Mouse (Mus musculus) c-Kit-negative CD71-positive TER-119-positive erythroid progenitor cells, embryonic 14.5 days (primary cell): ENCODE results near the gene Egflam.

Experiments used
- DNase-seq: peaks from one replicate; pipeline ENCODE4 v3.0.0-alpha.2; 2013; ENCODE audit warnings: low read depth, low spot score

Gene Egflam

DNA sequence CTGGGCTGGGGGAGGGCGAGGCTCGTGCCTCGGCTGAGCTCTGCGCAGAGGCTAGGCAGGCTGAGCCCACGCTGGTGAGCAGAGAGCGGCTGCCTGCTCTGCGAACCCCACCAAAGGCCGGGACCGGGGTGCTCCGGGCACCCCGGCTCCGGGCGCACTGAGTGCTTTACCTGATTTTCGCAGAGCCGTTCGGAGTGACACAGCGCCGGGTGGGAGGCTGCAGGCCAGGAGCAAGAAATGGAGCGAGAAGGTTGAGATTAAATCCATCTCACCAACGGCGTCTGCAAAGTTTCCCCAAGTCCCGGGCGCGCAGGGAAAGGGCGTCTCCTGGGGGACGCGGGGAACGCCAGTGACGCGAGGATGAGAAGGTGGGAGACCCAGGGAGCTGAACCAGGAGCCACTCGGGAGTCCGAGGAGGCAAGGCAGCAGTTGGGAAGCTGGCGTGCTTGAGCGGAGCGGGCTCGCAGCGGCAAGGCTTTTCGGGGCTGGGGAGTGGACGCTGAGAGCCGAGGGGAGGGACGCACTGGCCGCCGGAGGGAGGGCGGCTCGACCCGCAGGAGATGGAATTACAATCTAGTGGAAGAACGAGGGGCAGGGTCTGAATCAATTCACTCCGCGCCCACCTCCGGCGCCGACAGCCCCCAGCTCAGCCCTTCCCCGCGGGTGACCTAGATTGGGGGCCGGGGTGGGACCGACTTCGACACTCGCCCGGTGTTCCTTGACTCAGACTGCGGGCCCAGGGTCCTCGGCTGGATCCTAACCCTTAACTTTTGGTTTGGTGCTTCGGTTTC, at the start of gene Egflam:
Gene Egflam (minus strand): TSS at position 578 of the 791 bp plus-strand sequence.
- no peak for DNase-seq

GRCm38 (mm10) chr15:7443396-7444315, 45.5 kb upstream of the Egflam start:
- no peak for DNase-seq

DNA sequence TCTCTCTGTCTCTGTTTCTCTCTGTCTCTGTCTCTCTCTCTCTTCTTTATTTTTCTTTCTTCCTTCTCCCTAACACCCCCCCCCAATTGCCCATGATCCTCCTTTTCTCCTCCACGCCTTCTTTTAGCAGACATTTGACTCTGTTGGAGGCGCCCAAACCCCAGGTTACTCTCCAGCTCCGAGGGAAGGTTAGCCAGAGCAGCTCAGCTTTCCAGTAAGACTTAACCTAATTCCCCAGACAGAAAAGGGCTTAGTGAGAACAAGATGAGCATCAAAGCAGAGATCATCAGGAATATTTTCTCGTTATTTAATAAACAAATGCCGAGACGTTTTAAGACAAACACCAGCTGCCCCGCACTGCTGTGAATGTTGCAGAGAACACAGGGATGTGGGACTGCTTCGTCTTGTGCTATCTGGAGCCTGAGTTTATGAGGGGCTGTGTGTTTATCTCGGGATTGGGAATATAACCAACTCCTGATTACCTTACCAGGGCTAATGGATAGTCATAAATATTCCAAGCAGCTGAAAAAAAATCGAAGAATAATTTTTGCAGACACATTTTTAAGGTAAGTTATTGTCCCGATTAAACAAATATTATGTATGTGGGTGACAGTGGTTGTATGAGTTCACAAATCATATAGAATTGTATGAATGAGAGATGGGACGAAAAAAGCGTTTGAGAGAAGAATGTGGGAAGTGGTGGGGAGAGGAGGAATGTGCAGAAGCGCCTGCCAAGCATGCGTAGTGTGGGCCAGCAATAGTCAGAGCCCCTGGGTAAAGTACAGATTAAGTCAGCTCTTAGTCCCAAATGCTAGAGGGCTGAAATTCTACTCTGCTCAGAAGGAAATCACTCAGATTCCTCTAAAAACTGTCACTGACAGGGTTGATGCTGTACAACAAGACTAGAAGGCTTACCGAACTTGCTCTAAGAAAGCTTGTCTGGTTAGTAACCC, 44.2 kb upstream of the Egflam start:
- DNase-seq, result no peak

GRCm38 (mm10) chr15:7424282-7424681, 26.1 kb upstream of the Egflam start:
- no peak for DNase-seq

- DNase-seq, result no peak
Observed at GRCm38 (mm10) chr15:7404521-7404920, 6.3 kb upstream of the Egflam start.

DNA sequence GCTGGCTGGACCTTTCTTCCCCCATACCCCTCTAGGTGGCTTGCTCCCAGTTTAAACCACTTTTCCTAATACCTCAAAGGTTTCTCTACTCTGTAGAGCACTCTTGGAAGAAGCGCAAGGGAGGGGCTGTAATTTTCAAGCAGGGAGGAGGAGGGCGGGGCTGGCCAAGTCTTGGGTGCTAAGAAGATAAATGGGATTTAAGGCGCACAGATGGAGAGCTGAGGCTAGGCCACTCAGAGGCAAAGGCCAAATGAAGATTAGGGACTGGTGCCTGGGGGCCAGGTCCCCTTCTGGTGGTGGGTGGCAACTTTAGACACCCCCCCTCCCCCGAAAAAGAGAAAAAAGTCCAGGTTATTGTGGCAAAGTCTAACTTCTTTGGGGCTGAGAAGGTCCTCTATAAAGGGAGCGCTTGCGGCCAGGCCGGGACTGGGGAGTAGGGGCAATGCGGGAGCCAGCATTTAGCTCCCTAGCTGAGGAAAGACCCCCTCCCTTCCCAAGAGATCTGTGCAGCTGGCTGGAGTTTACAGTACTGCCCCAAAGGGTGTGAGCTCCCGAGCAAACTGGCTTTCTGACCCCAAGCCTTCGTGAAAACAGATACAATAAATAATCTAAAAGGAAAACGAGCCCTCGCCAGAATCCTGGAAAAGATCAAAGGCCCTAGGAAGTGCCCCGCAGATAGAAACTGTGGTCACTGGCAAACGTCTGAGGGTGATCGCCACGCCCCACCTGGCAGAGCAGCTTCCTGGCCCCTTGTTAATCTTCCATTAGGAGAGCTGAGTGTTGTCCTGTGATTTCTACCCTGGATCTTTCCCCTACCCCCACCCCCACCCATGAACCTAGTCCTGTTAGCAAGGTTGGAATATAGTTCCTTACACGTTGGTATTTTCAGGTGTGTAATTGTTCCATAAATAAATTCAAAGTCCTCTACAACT, 680 bp upstream of the Egflam start:
- DNase-seq, result no peak

GRCm38 (mm10) chr15:7397446-7397817, 763 bp downstream of the Egflam start:
- no peak for DNase-seq

DNA sequence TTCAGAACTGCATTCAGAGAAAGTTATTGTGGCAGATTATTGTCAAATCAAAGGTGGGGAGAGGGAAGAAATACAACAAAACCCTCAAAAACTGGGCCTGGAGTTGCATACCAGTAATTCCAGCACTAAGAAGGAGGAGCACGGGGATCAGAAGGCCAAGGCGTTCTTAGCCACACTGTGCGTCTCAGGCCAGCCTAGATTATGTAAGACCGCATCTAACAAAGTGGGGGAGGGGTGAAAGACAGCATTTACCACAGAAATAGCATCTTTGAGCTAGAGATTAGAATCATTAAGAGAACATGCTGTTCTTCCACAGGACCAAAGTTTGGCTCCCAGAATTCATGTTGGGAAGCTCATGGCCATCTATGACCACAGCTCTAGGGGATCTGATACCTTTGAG, 14.8 kb downstream of the Egflam start:
- no peak for DNase-seq

DNA sequence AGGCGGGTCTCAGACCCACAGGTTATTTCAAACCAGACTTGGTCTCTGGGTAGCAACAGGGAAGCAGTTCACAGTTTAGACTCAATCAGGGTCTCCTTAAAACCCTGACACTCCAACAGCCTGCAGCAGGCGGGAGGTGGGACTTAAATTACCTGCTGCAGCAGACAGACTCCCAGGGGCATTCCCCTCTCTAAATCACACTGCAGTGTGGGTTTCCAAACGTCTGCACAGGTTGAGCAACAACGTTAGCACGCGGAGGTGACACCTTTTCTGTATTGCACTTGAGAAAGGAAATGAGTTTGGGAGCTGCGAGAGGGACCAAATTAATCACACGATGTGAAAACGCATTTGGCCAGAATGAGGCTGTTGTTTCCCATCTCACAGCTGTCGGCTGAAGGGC, 15.7 kb downstream of the Egflam start:
- DNase-seq, result no peak

DNA sequence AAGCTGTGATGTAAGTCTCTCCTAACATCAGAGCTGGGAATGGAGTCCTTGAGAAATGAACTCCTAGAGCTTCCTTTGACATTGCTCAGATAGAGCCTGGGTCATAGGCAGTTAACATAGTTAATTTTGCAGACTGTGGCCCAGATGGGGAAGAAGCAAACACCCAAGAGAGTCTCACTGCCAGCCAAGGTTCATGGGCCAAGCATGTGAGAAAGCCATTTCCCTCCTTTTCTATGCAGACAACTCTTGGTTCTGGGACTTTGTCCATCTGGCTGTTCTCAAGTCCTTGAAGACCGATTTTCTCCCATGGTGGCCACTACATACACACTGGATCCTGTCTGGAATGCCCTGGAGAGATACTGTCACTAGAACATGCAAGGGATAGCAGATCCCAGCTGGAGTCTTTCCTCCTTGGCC, 45.6 kb downstream of the Egflam start:
- no peak for DNase-seq

DNA sequence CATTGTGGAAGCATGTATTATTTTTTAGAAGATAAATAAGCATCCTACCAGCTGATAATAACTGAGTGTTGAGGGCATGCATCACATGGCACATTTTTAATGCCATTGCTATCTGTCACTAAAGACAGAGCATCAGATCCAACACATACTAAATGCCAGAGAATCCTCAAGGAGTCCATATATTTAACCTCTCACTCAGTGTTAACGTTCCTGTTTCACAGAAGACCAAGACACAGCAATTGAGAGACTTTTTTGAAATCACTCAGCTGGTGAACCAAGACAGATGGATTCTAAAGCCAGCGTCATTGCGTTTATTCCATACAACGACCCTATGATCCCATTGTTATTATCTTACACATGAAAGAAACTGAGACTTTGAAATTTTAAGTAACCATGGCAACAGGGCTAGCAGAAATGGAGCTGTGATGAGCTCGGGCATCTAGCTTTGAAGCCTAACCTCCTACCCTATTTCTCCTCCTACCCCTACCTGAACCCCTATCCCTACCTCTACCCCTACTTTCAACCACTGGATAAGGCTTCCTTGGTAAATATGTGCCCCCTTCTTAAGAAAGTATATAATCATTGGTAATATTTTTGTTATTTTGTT, 57.4 kb downstream of the Egflam start:
- no peak for DNase-seq

- no peak for DNase-seq
Observed at GRCm38 (mm10) chr15:7334517-7335298, 63.5 kb downstream of the Egflam start.

DNA sequence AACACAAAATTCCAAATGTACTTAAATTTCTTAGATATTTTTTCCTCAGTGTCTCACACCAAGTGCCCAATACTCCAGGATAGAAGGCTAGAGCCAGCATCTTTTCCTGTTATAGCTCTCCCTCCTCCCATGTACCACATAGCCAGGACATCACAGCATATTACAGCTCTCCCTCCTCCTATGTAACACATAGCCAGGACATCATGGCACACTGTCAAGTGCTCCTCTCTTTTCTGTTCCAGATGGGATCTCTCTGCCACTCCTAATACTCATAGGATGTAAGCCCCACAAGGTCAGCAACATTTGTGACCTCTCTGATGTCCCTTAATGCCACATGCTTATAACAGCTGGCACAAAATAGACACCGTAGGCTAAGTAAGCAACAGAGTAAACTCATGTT, 65.3 kb downstream of the Egflam start:
- DNase-seq, result no peak

DNA sequence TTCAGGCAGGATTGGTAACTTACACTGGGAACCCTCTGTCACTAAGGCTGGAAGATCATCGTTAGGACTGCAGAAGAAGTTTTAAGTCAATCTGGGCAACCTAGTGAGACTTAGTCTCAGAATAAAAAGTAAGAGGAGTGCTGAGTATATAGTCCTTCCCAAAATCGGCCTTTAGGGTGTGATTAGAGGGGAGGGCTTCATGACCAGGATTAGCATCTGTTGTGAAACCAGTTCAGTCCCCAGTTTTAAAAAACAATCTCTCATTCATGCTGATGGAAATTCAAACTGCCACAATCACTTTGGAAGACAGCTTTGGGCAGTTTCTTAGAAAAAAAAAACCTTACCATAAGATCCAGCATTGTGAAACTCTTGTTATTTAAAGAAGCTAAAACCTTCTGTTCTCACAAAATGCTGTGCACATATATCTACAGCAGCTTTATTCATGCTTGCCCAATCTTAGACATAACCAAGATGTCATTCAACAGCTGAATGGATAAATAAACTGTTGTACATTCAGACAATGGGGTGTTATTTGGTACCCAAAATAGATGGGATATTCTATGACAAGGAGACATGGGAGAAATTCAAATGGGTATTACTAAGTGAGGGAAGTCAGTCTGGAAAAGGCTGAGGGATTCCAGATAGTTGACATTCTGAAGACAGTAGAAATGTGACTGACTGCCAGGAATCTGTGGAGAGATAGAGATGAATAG, 75.4 kb downstream of the Egflam start:
- DNase-seq, result no peak

DNA sequence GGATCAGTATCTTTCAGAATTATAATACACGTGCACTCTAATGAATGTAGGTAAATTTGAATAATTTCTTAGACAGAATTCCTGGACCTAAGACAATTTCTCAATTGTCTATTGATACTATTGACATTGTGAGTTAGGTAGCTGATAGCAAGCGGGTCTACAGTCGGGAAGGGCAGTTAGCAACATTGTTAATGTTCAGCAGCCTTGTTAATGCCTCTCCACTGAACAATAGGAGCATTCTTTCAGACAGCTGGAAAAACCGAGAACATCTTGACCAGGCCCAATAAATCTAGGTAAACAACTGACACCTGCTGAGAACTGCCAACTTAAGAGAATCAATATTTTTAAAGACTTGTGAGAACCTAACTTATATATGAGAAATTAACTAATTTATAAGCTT, 77.3 kb downstream of the Egflam start:
- no peak for DNase-seq

- DNase-seq, result no peak
Observed at GRCm38 (mm10) chr15:7315539-7315938, 82.7 kb downstream of the Egflam start.

- DNase-seq, result no peak
Observed at GRCm38 (mm10) chr15:7308711-7309110, 89.5 kb downstream of the Egflam start.

- no peak for DNase-seq
Observed at GRCm38 (mm10) chr15:7299892-7300291, 98.3 kb downstream of the Egflam start.

DNA sequence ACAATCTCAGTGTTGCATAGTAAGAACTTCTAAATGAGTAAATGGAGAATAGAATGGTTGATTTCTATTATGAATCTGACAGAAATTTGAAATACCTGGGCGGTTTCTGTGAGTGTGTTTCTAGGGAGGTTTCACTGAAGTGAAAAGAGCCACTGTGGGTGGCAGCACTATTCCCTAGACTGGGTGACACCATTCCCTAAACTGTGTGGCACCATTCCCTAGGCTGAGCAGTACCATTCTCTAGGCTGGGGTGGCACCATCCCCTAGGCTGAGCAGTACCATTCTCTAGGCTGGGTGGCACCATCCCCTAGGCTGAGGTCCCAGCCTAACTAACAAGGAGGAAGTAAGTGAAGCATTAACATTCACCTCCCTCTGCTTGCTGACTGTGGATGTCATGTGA, 103.0 kb downstream of the Egflam start:
- no peak for DNase-seq
